Mouse (Mus musculus) lung, adult 2 months (tissue): ENCODE measurements around the gene Bdkrb1.

Source experiments
- CTCF ChIP-seq: fragments of 200-500 bp; IDR thresholded peaks from 2 replicates; pipeline ENCODE4 v1.5.1; 2011; ENCODE audit warnings: mild to moderate bottlenecking, low read length, control low read depth; ENCODE audit not compliant: insufficient read depth
- POLR2A ChIP-seq: fragments of 200-500 bp; IDR thresholded peaks from 2 replicates; pipeline ENCODE4 v1.6.1; 2011; ENCODE audit warnings: low read depth, mild to moderate bottlenecking, control low read depth, low read length, borderline replicate concordance; ENCODE audit errors: extremely low read depth

GRCm38 (mm10) chr12:105602581-105603210, at the start of gene Bdkrb1:
- TF ChIP-seq CTCF: no peak
- TF ChIP-seq POLR2A: no peak
